Mouse (Mus musculus) induced T-regulatory cell, adult 2 months (primary cell): ENCODE measurements at regions not wholly inside any gene's neighbourhood (a gene's known extent, or its start where the extent isn't known, plus 50 kb on each side); places are given as distances from the start of the nearest gene placed in this dataset.

Experiments used
- DNase-seq: peaks from one replicate; pipeline ENCODE4 v3.0.0-alpha.2; 2012; ENCODE audit warnings: low read depth

DNA sequence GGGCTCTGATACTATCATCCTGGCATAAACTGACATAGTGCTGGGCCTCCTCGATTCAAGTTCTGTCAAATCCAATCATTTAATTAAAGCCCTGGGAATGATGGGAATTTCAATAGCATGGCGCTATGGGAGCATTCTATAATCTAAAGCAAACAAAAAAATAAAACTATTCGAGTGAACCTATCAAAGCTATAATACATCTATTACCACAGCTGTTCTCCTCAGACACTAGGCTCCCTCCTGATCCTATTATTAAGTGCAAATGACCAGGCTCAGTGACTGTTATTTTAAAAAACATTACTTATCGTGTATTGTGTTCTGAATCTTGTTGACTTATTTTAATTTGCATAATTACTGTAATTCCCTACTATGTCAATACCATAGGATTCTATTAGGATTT lies 563.7 kb upstream of the Acvr2a start:
- DNase-seq = no peak

DNA sequence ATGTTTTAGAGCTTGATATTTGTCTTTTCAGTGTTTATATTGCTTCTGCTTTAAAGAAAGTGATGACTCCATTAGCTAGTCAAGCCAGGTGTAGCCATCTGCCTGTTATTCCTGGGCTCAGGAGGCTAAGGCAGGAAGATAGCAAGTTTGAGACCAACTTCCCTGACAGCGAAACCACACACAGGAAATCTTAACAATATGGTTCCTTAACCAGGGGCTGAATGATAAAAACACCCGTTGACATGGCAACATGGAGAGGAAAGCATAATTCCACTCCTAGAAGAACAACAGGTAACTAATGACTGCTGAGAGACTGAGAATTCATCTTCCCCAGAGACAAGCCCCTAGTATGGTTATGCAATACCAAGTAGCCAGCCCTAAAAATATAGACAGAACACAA lies 553.6 kb upstream of the Acvr2a start:
- no peak for DNase-seq
